Mouse (Mus musculus): ENCODE results near the gene Nhlh1. TPM values are rescaled to one million over a fixed set of nuclear protein-coding genes. Genes with fewer than 3 reads are reported as not detected.

Gene Nhlh1
- polyA plus RNA-seq, 1 experiment = 0.02 TPM

- H3ac ChIP-seq (ENCODE audit: control insufficient read depth, insufficient read length) = no peak overlapping the region
- H3K27me3 ChIP-seq (ENCODE audit: control insufficient read depth, insufficient read depth, insufficient read length) = no peaks in the 10 kb centered on the region
- TF ChIP-seq E2F4 (IDR thresholded peaks at IDR 0.05; ENCODE audit: insufficient read depth) (no peak), CEBPB (IDR thresholded peaks at IDR 0.05; ENCODE audit: insufficient read depth, poor library complexity, severe bottlenecking) (no peak), TCF3 (IDR thresholded peaks at IDR 0.05; ENCODE audit: insufficient read length, low read depth) (no peak), USF1 (IDR thresholded peaks at IDR 0.05; ENCODE audit: low read depth) (no peak), SRF (IDR thresholded peaks at IDR 0.05; ENCODE audit: control insufficient read depth, insufficient read length, low read depth) (no peak), REST (IDR thresholded peaks at IDR 0.05; ENCODE audit: insufficient read depth, insufficient read length) (no peak)
- no peak overlapping the region for H3K4me3 ChIP-seq
- H3K4me2 ChIP-seq (ENCODE audit: low read depth) = no peak overlapping the region
- H3K36me3 ChIP-seq (ENCODE audit: control insufficient read depth, insufficient read depth) = peaks cover 76% of the 10 kb centered on the region
- no peaks in the 10 kb centered on the region for H3K79me2 ChIP-seq (ENCODE audit: control insufficient read depth, insufficient read depth)
These were observed 37.8 kb upstream of the Nhlh1 start for GRCm38 (mm10) chr1:172095202-172095601.

DNA sequence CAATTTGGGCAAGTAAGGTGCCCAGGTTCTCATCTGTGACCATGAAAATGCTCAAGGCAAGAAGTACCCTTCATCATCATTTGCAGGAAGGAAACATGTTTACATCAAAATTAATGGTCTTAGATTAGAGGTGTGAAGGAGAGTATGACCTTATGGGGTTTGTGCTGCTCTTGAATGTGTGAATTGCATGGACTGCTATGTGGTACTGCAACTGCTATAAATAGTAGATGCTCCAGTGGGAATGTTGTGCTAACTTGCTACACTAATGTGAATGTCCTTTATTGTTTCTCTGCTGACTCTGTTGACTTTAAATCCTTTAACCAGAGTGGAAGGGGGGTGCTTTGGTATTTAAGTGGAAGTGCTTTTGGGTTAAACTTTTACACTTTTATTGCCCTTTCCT lies 36.9 kb upstream of the Nhlh1 start:
- Histone ChIP-seq H3ac (ENCODE audit: control insufficient read depth, insufficient read length) (no peak overlapping the region), H3K79me2 (ENCODE audit: control insufficient read depth, insufficient read depth) (no peaks in the 10 kb centered on the region), H3K4me2 (ENCODE audit: low read depth) (no peak overlapping the region), H3K36me3 (ENCODE audit: control insufficient read depth, insufficient read depth) (peaks cover 71% of the 10 kb centered on the region), H3K27me3 (ENCODE audit: control insufficient read depth, insufficient read depth, insufficient read length) (no peaks in the 10 kb centered on the region), H3K4me3 (no peak overlapping the region)
- TF ChIP-seq TCF12 (IDR thresholded peaks at IDR 0.05; ENCODE audit: insufficient read depth, poor library complexity, severe bottlenecking) (no peak), CEBPB (IDR thresholded peaks at IDR 0.05; ENCODE audit: insufficient read depth, poor library complexity, severe bottlenecking) (no peak), MAX (IDR thresholded peaks at IDR 0.05; ENCODE audit: low read depth) (no peak), POLR2AphosphoS2 (IDR thresholded peaks at IDR 0.05; ENCODE audit: insufficient read length, low read depth) (no peak), TCF3 (IDR thresholded peaks at IDR 0.05; ENCODE audit: insufficient read length, low read depth) (no peak)

- H3K36me3 ChIP-seq (ENCODE audit: control insufficient read depth, insufficient read depth) = peaks cover 70% of the 10 kb centered on the region
- TF ChIP-seq CEBPB (IDR thresholded peaks at IDR 0.05; ENCODE audit: insufficient read depth, poor library complexity, severe bottlenecking) (no peak), TCF12 (IDR thresholded peaks at IDR 0.05; ENCODE audit: insufficient read depth, poor library complexity, severe bottlenecking) (no peak), MAX (IDR thresholded peaks at IDR 0.05; ENCODE audit: low read depth) (no peak), MYOD1 (IDR thresholded peaks at IDR 0.05; ENCODE audit: control insufficient read depth in 1 of 3, insufficient read length in 2 of 3, low read depth in 2 of 3) (no peak), MYOG (IDR thresholded peaks at IDR 0.05; ENCODE audit: control insufficient read depth in 1 of 3, insufficient read depth in 1 of 3, insufficient read length in 2 of 3, low read depth in 2 of 3) (no peak), SRF (IDR thresholded peaks at IDR 0.05; ENCODE audit: control insufficient read depth, insufficient read length, low read depth) (no peak), USF1 (IDR thresholded peaks at IDR 0.05; ENCODE audit: low read depth) (no peak), POLR2AphosphoS2 (IDR thresholded peaks at IDR 0.05; ENCODE audit: insufficient read length, low read depth) (no peak), TCF3 (IDR thresholded peaks at IDR 0.05; ENCODE audit: insufficient read length, low read depth) (no peak), E2F4 (IDR thresholded peaks at IDR 0.05; ENCODE audit: insufficient read depth) (no peak), REST (IDR thresholded peaks at IDR 0.05; ENCODE audit: insufficient read depth, insufficient read length) (no peak), POLR2A (IDR thresholded peaks at IDR 0.05; ENCODE audit: insufficient read length, low read depth) (no peak)
- peaks cover 5% of the 10 kb centered on the region for H3K79me2 ChIP-seq (ENCODE audit: control insufficient read depth, insufficient read depth)
- H3K4me3 ChIP-seq = no peak overlapping the region
- H3K27me3 ChIP-seq (ENCODE audit: control insufficient read depth, insufficient read depth, insufficient read length) = no peaks in the 10 kb centered on the region
- H3ac ChIP-seq (ENCODE audit: control insufficient read depth, insufficient read length) = no peak overlapping the region
- H3K4me2 ChIP-seq (ENCODE audit: low read depth) = no peak overlapping the region
These were observed 36.1 kb upstream of the Nhlh1 start for GRCm38 (mm10) chr1:172093522-172093921.

- Histone ChIP-seq H3K36me3 (ENCODE audit: control insufficient read depth, insufficient read depth) (peaks cover 9% of the 10 kb centered on the region), H3K4me3 (peak overlapping the region; percentile 100), H3K27me3 (ENCODE audit: control insufficient read depth, insufficient read depth, insufficient read length) (no peaks in the 10 kb centered on the region), H3K79me2 (ENCODE audit: control insufficient read depth, insufficient read depth) (peaks cover 68% of the 10 kb centered on the region), H3K4me2 (ENCODE audit: low read depth) (peak overlapping the region; percentile 78), H3ac (ENCODE audit: control insufficient read depth, insufficient read length) (peak overlapping the region; percentile 9)
- no peak for TF ChIP-seq CEBPB (IDR thresholded peaks at IDR 0.05; ENCODE audit: insufficient read depth, poor library complexity, severe bottlenecking)
- TF ChIP-seq MYOG (IDR thresholded peaks at IDR 0.05; ENCODE audit: control insufficient read depth in 1 of 3, insufficient read depth in 1 of 3, insufficient read length in 2 of 3, low read depth in 2 of 3) = no peak
- TF ChIP-seq MAX (IDR thresholded peaks at IDR 0.05; ENCODE audit: low read depth) = no peak
- TF ChIP-seq REST (IDR thresholded peaks at IDR 0.05; ENCODE audit: insufficient read depth, insufficient read length) = no peak
- TF ChIP-seq USF1 (IDR thresholded peaks at IDR 0.05; ENCODE audit: low read depth) = no peak
- TF ChIP-seq MYOD1 (IDR thresholded peaks at IDR 0.05; ENCODE audit: control insufficient read depth in 1 of 3, insufficient read length in 2 of 3, low read depth in 2 of 3) = no peak
- no peak for TF ChIP-seq POLR2AphosphoS2 (IDR thresholded peaks at IDR 0.05; ENCODE audit: insufficient read length, low read depth)
- TF ChIP-seq E2F4 (IDR thresholded peaks at IDR 0.05; ENCODE audit: insufficient read depth) = no peak
- TF ChIP-seq TCF12 (IDR thresholded peaks at IDR 0.05; ENCODE audit: insufficient read depth, poor library complexity, severe bottlenecking) = no peak
- TF ChIP-seq TCF3 (IDR thresholded peaks at IDR 0.05; ENCODE audit: insufficient read length, low read depth) = no peak
These were observed 25.6 kb upstream of the Nhlh1 start for GRCm38 (mm10) chr1:172082899-172083445.

- Histone ChIP-seq H3K27me3 (ENCODE audit: control insufficient read depth, insufficient read depth, insufficient read length) (no peaks in the 10 kb centered on the region), H3ac (ENCODE audit: control insufficient read depth, insufficient read length) (peak within 1 kb of the TSS; percentile 9), H3K4me3 (peak within 1 kb of the TSS; percentile 100), H3K79me2 (ENCODE audit: control insufficient read depth, insufficient read depth) (peaks cover 63% of the 10 kb centered on the region), H3K4me2 (ENCODE audit: low read depth) (peak within 1 kb of the TSS; percentile 78), H3K36me3 (ENCODE audit: control insufficient read depth, insufficient read depth) (peaks cover 15% of the 10 kb centered on the region)
- TF ChIP-seq TCF3 (IDR thresholded peaks at IDR 0.05; ENCODE audit: insufficient read length, low read depth) = no peak
- TF ChIP-seq SRF (IDR thresholded peaks at IDR 0.05; ENCODE audit: control insufficient read depth, insufficient read length, low read depth) = no peak
- no peak for TF ChIP-seq E2F4 (IDR thresholded peaks at IDR 0.05; ENCODE audit: insufficient read depth)
- TF ChIP-seq CEBPB (IDR thresholded peaks at IDR 0.05; ENCODE audit: insufficient read depth, poor library complexity, severe bottlenecking) = no peak
- TF ChIP-seq POLR2AphosphoS2 (IDR thresholded peaks at IDR 0.05; ENCODE audit: insufficient read length, low read depth) = peak; percentile 64
- TF ChIP-seq REST (IDR thresholded peaks at IDR 0.05; ENCODE audit: insufficient read depth, insufficient read length) = no peak
- TF ChIP-seq POLR2A (IDR thresholded peaks at IDR 0.05; ENCODE audit: insufficient read length, low read depth) = peak; percentile 62
These were observed 24.9 kb upstream of the Nhlh1 start, which contains the start of the genes Copa and Ncstn for GRCm38 (mm10) chr1:172082101-172082898. Gene Copa, plus strand, starts transcription at chr1:172082529. Gene Ncstn, minus strand, starts transcription at chr1:172082795.

Measured in myocyte (in vitro differentiated cells).